Mouse (Mus musculus) urinary bladder, postnatal 14 days (tissue): ENCODE data around the gene Zfp729a.
"Not testable (repeated sequence)": the region's sequence is repeated elsewhere in the genome, so short reads cannot be mapped to it uniquely, and the experiment has no call there.

Experiments used
- DNase-seq: peaks from one replicate; pipeline ENCODE4 v3.0.0; 2021; ENCODE audit warnings: low spot score

Zfp729a gene

DNA sequence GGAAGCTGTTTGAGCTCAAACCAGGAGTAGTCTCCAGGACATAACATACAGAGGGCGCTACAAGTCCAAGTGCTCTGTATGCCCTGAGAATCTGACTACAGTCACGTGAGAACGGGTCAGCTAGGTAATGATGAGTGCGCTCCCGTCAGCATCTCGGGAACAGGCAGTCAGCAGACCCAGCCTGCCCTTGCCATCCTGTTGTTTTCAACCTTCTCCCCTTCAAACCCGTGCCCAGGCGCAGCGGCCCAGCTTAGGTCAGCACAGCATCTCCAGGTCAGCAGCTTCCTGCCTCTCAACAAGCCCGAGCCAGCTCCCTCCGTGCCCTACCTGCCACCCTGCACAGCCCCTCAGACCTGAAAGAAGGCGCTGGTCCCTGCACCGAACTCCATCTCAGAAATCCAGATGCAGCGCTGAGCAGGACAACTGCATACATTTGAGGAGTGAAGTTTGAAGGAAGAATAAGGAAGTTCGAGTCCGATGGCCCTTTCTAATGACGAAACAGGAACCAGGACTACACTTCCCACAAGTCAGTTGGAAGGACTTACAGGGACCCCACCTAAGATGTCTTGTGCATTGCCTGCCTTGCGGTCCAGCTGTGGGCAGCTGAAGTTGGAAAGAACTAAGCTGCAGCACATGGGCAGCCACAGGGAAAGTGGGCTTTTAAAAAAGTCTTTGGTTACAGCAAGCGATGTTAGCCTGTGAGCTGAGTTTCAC is at the start of gene Zfp729a, which contains the start of gene Gm49345:
Gene Zfp729a (minus strand): TSS at position 498 of the 714 bp plus-strand sequence.
Gene Gm49345 (minus strand): TSS at position 476 of the 714 bp plus-strand sequence.
- DNase-seq = peak; percentile 86

DNA sequence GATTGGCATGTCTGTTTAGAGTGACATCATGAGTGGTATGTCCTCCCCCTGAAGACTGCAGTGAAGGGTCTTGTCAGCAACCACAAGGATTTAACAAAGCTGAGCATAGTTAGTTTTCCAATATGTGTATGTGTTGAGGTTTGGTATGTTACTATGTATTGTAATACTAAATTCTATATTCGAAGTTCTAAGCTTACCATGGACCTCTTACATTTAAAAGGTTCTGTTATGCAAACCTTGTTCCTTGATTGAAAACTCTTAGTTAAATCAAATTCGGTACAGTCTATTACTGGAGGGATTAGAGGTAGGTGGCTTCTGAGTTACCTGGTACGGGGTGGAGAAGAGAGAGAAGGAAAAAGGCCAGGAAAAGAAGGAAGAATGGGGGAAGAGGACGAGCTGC is 49.4 kb upstream of the Zfp729a start, which contains the start of gene Zfp738:
Gene Zfp738 (minus strand): TSS at position 101 of the 400 bp plus-strand sequence.
- DNase-seq = no peak

DNA sequence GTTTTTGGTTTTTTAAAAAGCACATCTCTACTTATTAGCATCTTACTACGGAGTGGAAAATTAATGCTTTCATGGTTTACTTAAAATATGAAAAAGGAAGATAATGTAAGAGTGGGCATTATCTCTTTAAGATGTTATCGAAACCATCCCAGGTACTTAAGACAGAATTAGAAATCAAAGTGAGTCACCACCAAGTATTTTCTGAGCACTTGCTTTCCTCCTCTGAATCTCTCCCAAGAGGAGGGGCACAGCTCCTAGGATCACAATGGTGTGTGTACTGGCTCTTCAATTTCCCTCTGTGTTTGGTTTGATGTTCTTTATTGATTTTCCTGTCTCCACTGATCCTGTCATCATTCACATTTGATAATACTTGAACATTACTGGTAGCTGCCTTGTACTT is 46.2 kb upstream of the Zfp729a start:
- not testable (repeated sequence) for DNase-seq

DNA sequence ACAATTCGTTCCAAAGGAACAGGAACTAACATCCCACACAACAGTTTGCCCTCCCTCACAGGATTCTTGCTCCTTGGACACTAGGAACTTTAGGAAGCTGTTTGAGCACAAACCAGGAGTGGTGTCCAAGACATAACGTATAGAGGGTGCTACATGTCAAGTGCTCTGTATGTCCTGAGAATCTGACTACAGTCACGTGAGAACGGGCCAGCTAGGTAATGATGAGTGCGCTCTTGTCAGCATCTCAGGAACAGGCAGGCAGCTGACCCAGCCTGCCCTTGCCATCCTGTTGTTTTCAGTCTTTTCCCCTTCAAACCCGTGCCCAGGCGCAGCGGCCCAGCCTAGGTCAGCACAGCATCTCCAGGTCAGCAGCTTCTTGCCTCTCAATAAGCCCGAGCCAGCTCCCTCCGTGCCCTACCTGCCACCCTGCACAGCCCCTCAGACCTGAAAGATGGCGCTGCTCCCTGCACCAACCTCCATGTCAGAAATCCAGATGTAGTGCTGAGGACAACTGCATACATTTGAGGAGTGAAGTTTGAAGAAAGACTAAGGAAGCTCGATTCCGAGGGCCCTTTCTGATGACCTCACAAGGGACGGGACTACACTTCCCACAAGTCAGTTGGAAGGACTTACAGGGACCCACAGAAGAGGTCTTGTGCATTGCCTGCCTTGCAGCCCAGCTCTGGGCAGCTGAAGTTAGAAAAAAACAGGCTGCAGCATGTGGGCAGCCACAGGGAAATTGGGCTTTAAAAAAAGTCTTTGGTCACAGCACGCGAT is 45.6 kb upstream of the Zfp729a start:
- peak; percentile 83 for DNase-seq

DNA sequence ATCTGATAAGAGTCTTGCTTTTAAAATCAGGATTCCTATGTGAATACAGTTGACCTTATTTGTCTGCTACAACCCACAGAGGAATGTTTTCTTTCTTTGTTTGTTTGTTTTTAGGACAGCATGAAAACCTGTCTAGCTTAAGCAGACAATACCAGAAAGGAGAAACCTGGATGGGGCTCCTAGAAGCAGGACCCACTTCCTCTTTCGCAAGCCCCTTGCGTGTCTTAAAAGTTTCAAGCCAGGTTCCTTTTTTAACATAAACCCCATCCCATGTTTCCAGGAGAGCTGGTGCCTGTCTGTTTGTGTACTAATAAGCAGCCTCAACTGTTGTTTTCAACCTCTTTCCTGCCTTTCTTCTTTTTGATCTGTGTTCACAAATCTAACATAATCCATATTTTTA is 37.3 kb upstream of the Zfp729a start:
- DNase-seq = no peak

DNA sequence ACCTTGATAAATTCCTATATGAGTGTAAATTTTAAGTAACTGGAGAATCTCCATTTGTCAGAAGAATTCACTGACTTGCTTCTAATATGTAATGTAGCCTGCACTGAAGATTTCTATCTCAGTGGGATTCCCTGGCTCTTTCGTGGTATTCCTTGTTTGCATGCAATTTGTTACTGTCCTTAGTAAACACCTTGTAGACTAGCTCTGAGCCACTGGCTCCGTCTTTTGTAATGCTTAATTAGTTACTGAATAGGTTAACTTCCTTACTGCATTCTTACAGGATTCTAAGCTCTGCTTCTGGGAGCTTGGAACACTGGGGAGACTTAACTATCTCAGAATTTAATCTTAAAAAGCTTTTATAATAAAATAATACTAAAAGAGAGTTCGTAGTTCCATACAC is 14.9 kb upstream of the Zfp729a start:
- no peak for DNase-seq

DNA sequence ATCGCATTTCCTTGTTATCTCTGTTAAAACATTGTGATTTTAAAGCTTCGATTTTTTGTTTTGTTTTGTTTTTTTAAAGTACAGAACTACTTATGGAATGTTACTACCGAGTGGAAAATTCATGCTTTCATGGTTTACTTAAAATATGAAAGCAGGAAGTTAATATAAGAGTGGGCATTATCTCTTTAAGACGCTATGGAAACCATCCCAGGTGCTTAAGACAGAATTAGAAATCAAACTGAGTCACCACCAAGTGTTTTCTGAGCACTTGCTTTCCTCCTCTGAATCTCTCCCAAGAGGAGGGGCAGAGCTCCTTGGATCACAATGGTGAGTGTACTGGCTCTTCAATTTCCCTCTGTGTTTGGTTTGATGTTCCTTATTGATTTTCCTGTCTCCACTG is 27.5 kb downstream of the Zfp729a start:
- DNase-seq = no peak

DNA sequence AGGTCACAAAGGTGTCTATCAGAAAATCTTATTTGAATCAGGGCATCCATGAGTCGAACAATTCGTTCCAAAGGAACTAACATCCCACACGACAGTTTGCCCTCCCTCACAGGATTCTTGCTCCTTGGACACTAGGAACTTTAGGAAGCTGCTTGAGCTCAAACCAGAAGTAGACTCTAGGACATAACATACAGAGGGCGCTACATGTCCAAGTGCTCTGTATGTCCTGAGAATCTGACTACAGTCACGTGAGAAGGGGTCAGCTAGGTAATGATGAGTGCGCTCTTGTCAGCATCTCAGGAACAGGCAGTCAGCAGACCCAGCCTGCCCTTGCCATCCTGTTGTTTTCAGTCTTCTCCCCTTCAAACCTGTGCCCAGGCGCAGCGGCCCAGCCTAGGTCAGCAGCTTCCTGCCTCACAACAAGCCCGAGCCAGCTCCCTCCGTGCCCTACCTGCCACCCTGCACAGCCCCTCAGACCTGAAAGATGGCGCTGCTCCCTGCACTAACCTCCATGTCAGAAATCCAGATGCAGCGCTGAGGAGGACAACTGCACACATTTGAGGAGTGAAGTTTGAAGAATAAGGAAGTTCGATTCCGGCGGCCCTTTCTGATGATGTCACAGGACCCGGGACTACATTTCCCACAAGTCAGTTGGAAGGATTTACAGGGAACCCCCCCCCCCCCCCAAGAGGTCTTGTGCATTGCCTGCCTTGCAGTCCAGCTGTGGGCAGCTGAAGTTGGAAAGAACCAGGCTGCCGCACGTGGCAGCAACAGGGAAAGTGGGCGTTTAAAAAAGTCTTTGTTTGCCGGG is 28.3 kb downstream of the Zfp729a start, which contains the start of gene Zfp729b:
Gene Zfp729b (minus strand): TSS at position 642 of the 811 bp plus-strand sequence.
- peak; percentile 91 for DNase-seq

DNA sequence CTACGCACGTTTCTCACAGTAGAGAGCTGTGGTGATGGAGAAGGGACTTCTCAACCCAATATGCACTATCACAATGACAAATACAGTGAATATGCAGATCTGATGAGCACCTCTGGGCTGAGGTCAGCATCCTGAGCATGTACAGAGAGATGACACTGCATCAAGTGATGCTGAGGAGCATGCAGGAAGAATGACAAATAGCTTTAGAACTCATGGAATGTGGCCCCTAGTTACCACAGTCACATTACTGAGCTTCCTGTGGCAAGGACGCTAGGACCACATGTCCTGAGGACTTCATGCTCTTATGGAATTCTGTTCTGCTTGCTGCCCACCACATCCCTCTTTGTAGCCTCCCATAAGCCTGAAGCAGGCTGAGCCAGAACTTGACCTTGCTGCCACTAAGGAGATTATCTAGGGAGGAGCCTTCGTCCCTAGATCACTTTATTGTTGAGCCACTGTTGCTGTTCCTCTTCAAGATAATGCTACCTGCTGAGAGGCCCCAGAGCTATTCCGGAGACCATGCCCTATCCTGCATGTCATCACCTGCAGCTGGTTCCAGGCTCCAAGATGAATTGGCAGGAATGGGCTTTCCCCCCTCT is 64.9 kb downstream of the Zfp729a start:
- no peak for DNase-seq
